Comparison of ENCODE assay signal across 8 mouse cellular contexts in genomic region chr2:91457259-91457655, GRCm38 (mm10). TPM values are rescaled to one million over a fixed set of nuclear protein-coding genes. Genes with fewer than 3 reads are reported as not detected.
DNase-seq lines count a peak whose midpoint lies in the region; ATAC-seq lines count a peak whose summit lies in the region.

Gene Lrp4, plus strand, starts transcription at chr2:91457511.

- no peak for DNase-seq in left cerebral cortex, adult 18-20 months (ENCODE audit: low spot score in 2 of 2)
- no peak for DNase-seq in left cerebral cortex, adult 9 months (ENCODE audit: low spot score in 2 of 2)
- DNase-seq in embryonic facial prominence, embryonic 10.5 days (ENCODE audit: low spot score): peak; percentile 88
- DNase-seq in heart, embryonic 10.5 days (ENCODE audit: low spot score): peak; percentile 88
- peak; percentile 55 for DNase-seq in kidney, adult 9 months
- no peak for DNase-seq in liver, embryonic 11.5 days (ENCODE audit: low spot score)
- DNase-seq in B cell, adult 2 months: no peak

- H3K27ac ChIP-seq in embryonic facial prominence, embryonic 10.5 days (replicated peaks): peak within 1 kb of the TSS; percentile 96
- peak within 1 kb of the TSS; percentile 95 for H3K27ac ChIP-seq in heart, embryonic 10.5 days
- peak within 1 kb of the TSS; percentile 67 for H3K27ac ChIP-seq in liver, embryonic 11.5 days (ENCODE audit: low read depth, low read length)
- H3K27ac ChIP-seq in neural tube, embryonic 13.5 days (replicated peaks): peak within 1 kb of the TSS; percentile 81

- peak within 1 kb of the TSS; percentile 95 for H3K4me2 ChIP-seq in liver, embryonic 11.5 days
- peak within 1 kb of the TSS; percentile 95 for H3K4me2 ChIP-seq in neural tube, embryonic 13.5 days

- H3K4me1 ChIP-seq in embryonic facial prominence, embryonic 10.5 days: peaks cover 65% of the 10 kb centered on the region
- peaks cover 53% of the 10 kb centered on the region for H3K4me1 ChIP-seq in heart, embryonic 10.5 days
- peaks cover 31% of the 10 kb centered on the region for H3K4me1 ChIP-seq in liver, embryonic 11.5 days (replicated peaks; ENCODE audit: control insufficient read depth, insufficient read depth, low read length)
- H3K4me1 ChIP-seq in neural tube, embryonic 13.5 days (replicated peaks): peaks cover 55% of the 10 kb centered on the region

- under 1% methylated on average over 36 of the region's 36 CpGs for WGBS in embryonic facial prominence, embryonic 10.5 days
- 0% methylated on average over 23 of the region's 36 CpGs for WGBS in heart, embryonic 10.5 days
- 0% methylated on average over 25 of the region's 36 CpGs for WGBS in liver, embryonic 11.5 days
- 0% methylated on average over 14 of the region's 36 CpGs for WGBS in neural tube, embryonic 13.5 days

- peak within 1 kb of the TSS; percentile 61 for H3K9ac ChIP-seq in liver, embryonic 11.5 days (ENCODE audit: low read depth, low read length)
- peak within 1 kb of the TSS; percentile 85 for H3K9ac ChIP-seq in neural tube, embryonic 13.5 days

- peaks cover 3% of the 10 kb centered on the region; the same call in 1 of the 2 replicates for H3K9me3 ChIP-seq in embryonic facial prominence, embryonic 10.5 days
- no peaks in the 10 kb centered on the region for H3K9me3 ChIP-seq in heart, embryonic 10.5 days
- H3K9me3 ChIP-seq in liver, embryonic 11.5 days (ENCODE audit: control insufficient read depth, low read length): peaks cover 5% of the 10 kb centered on the region; the same call in 1 of the 2 replicates
- H3K9me3 ChIP-seq in neural tube, embryonic 13.5 days: no peaks in the 10 kb centered on the region

- peaks cover 6% of the 10 kb centered on the region for H3K36me3 ChIP-seq in embryonic facial prominence, embryonic 10.5 days (replicated peaks)
- no peaks in the 10 kb centered on the region for H3K36me3 ChIP-seq in heart, embryonic 10.5 days
- no peaks in the 10 kb centered on the region for H3K36me3 ChIP-seq in liver, embryonic 11.5 days (ENCODE audit: control insufficient read depth, insufficient read depth, low read length)
- no peaks in the 10 kb centered on the region for H3K36me3 ChIP-seq in neural tube, embryonic 13.5 days

- peak; percentile 70 for ATAC-seq in liver, embryonic 11.5 days (replicated peaks; ENCODE audit: low FRiP score)
- peak; percentile 48 for ATAC-seq in neural tube, embryonic 13.5 days (ENCODE audit: low read depth)

- no peaks in the 10 kb centered on the region; the same call in 1 of the 2 replicates for H3K27me3 ChIP-seq in embryonic facial prominence, embryonic 10.5 days (replicated peaks; ENCODE audit: low read depth, poor library complexity, severe bottlenecking)
- no peaks in the 10 kb centered on the region for H3K27me3 ChIP-seq in heart, embryonic 10.5 days (ENCODE audit: insufficient read depth, poor library complexity, severe bottlenecking)
- peaks cover 28% of the 10 kb centered on the region for H3K27me3 ChIP-seq in liver, embryonic 11.5 days (replicated peaks; ENCODE audit: control insufficient read depth, insufficient read depth, low read length)
- peaks cover 21% of the 10 kb centered on the region for H3K27me3 ChIP-seq in neural tube, embryonic 13.5 days

- H3K4me3 ChIP-seq in embryonic facial prominence, embryonic 10.5 days: peak within 1 kb of the TSS; percentile 91
- H3K4me3 ChIP-seq in heart, embryonic 10.5 days: peak within 1 kb of the TSS; percentile 85
- H3K4me3 ChIP-seq in liver, embryonic 11.5 days (ENCODE audit: low read depth, low read length): peak within 1 kb of the TSS; percentile 67
- H3K4me3 ChIP-seq in neural tube, embryonic 13.5 days: peak within 1 kb of the TSS; percentile 71

RNA-seq across cellular contexts. Expression of gene Lrp4, which starts in this region (rescaled TPM):
- 10 to 100 TPM; 21.0 to 23.1 TPM for total RNA-seq in left cerebral cortex, adult 18-20 months (2021)
- 8.3 and 8.4 TPM in 2 replicates for polyA plus RNA-seq in embryonic facial prominence, embryonic 10.5 days (2016; fragmentation: Nextera tagmentation; extraction: Ambion mirVana)
- 4.6 and 5.7 TPM in 2 replicates for polyA plus RNA-seq in heart, embryonic 10.5 days (2016; fragmentation: Nextera tagmentation; extraction: Ambion mirVana)
- polyA plus RNA-seq in liver, embryonic 11.5 days (2014; fragmentation: Nextera tagmentation; extraction: Ambion mirVana): 1.7 and 1.9 TPM in 2 replicates
- polyA plus RNA-seq in neural tube, embryonic 13.5 days (2015; fragmentation: Nextera tagmentation; extraction: Ambion mirVana): 5.1 and 5.8 TPM in 2 replicates

Comparison
In these comparisons a context has a peak if more than half of its experiments do, and no peak if none do; other contexts are left out.
1. DNase-seq: peak in embryonic facial prominence, embryonic 10.5 days (single experiment), heart, embryonic 10.5 days (single experiment) and kidney, adult 9 months (single experiment); none in left cerebral cortex, adult 18-20 months (0 of 2), left cerebral cortex, adult 9 months (0 of 2), liver, embryonic 11.5 days (single experiment) and B cell, adult 2 months (0 of 2).
2. Peak in every context shown above with its lines, with median percentiles within 50 percentile points of each other: H3K27ac ChIP-seq and H3K4me3 ChIP-seq.